Mouse (Mus musculus) CH12.LX (cell line): ENCODE measurements around the gene Phlda3. TPM values are rescaled to one million over a fixed set of nuclear protein-coding genes. Genes with fewer than 3 reads are reported as not detected.

Experiments used
- DNase-seq: peaks from one replicate; pipeline ENCODE4 v3.0.0-alpha.2; 2013; ENCODE audit errors: extremely low read depth
- H3K27ac ChIP-seq: 2 replicates; pipeline ENCODE4 v1.5.1; 2012; ENCODE audit warnings: low read depth, mild to moderate bottlenecking, control low read depth, moderate library complexity; ENCODE audit not compliant: insufficient read depth
- H3K27me3 ChIP-seq: replicated peaks from 2 replicates; pipeline ENCODE3; 2012; ENCODE audit warnings: inconsistent platforms
- H3K36me3 ChIP-seq, 2 experiments: replicated peaks in 1 of 2; 2 replicates each; pipeline versions ENCODE3 to v1.6.1; 2012; ENCODE audit warnings: inconsistent platforms in 1 of 2, low read length in 1 of 2, mild to moderate bottlenecking in 1 of 2, mixed read lengths in 1 of 2, moderate library complexity in 1 of 2; ENCODE audit not compliant: control insufficient read depth in 1 of 2, insufficient read depth in 1 of 2
- H3K4me1 ChIP-seq, 2 experiments: 2 replicates each; pipeline ENCODE4 v1.6.1; 2012; ENCODE audit warnings: inconsistent platforms in 1 of 2, moderate library complexity in 1 of 2; ENCODE audit not compliant: insufficient read depth in 2 of 2, control insufficient read depth in 1 of 2
- H3K4me2 ChIP-seq: 2 replicates; pipeline ENCODE4 v1.6.1; 2012; ENCODE audit warnings: low read depth, mild to moderate bottlenecking, control low read depth; ENCODE audit not compliant: poor library complexity, insufficient read depth, severe bottlenecking
- H3K4me3 ChIP-seq, 3 experiments: fragments of 150-350 bp in 1 of 3; sonication (generic) in 1 of 3; replicated peaks in 1 of 3; 2 replicates each; pipeline versions ENCODE3 to v1.5.1; 2011 to 2012; ENCODE audit warnings: low read depth in 2 of 3, low read length in 2 of 3, mild to moderate bottlenecking in 2 of 3, moderate library complexity in 2 of 3, control low read depth in 1 of 3, improper control_type of control experiment in 1 of 3, inconsistent platforms in 1 of 3, mixed read lengths in 1 of 3; ENCODE audit not compliant: poor library complexity in 1 of 3
- H3K79me2 ChIP-seq: replicated peaks from 2 replicates; pipeline ENCODE4 v1.6.1; 2012; ENCODE audit warnings: mild to moderate bottlenecking, moderate library complexity; ENCODE audit not compliant: control insufficient read depth, poor library complexity, insufficient read depth, severe bottlenecking; ENCODE audit errors: extremely low read depth
- H3K9ac ChIP-seq: 2 replicates; pipeline ENCODE4 v1.6.1; 2012; ENCODE audit warnings: low read depth, mild to moderate bottlenecking, control low read depth, moderate library complexity; ENCODE audit not compliant: insufficient read depth
- H3K9me3 ChIP-seq: replicated peaks from 2 replicates; pipeline ENCODE3; 2012; ENCODE audit warnings: low read length, inconsistent platforms, mixed read lengths
- CHD1 ChIP-seq: IDR thresholded peaks from 2 replicates; pipeline ENCODE4 v1.6.1; 2012; ENCODE audit warnings: low read depth, low read length, improper control_type of control experiment, inconsistent platforms
- CHD2 ChIP-seq: IDR thresholded peaks from 2 replicates; pipeline ENCODE4 v1.6.1; 2011; ENCODE audit warnings: low read length, improper control_type of control experiment
- ELF1 ChIP-seq: IDR thresholded peaks from 2 replicates; pipeline ENCODE4 v1.6.1; 2014; ENCODE audit warnings: low read depth, mild to moderate bottlenecking, inconsistent platforms, low read length, improper control_type of control experiment
- EP300 ChIP-seq: IDR thresholded peaks from 2 replicates; pipeline ENCODE4 v1.6.1; 2011; ENCODE audit warnings: low read length, improper control_type of control experiment
- ETS1 ChIP-seq: conservative IDR thresholded peaks from 2 replicates; pipeline ENCODE4 v1.6.1; 2012; ENCODE audit warnings: low read depth, mild to moderate bottlenecking, inconsistent platforms, low read length, improper control_type of control experiment, moderate library complexity
- IRF4 ChIP-seq: IDR thresholded peaks from 2 replicates; pipeline ENCODE4 v1.6.1; 2014; ENCODE audit warnings: low read depth, mild to moderate bottlenecking, inconsistent platforms, low read length, improper control_type of control experiment
- KAT2A ChIP-seq: IDR thresholded peaks from 2 replicates; pipeline ENCODE4 v1.6.1; 2012; ENCODE audit warnings: low read length, improper control_type of control experiment, inconsistent platforms; ENCODE audit not compliant: insufficient replicate concordance
- MAX ChIP-seq: IDR thresholded peaks from 2 replicates; pipeline ENCODE4 v1.6.1; 2011; ENCODE audit warnings: low read length, improper control_type of control experiment
- MEF2A ChIP-seq: IDR thresholded peaks from 2 replicates; pipeline ENCODE4 v1.6.1; 2014; ENCODE audit warnings: low read depth, mild to moderate bottlenecking, inconsistent platforms, low read length, improper control_type of control experiment, borderline replicate concordance
- NELFE ChIP-seq: IDR thresholded peaks from 2 replicates; pipeline ENCODE4 v1.6.1; 2011; ENCODE audit warnings: low read depth, low read length, improper control_type of control experiment
- NRF1 ChIP-seq: IDR thresholded peaks from 2 replicates; pipeline ENCODE4 v1.6.1; 2014; ENCODE audit warnings: low read depth, mild to moderate bottlenecking, inconsistent platforms, low read length, improper control_type of control experiment, moderate library complexity
- POLR2A ChIP-seq: IDR thresholded peaks from 2 replicates; pipeline ENCODE4 v1.6.1; 2011; ENCODE audit warnings: low read depth, mild to moderate bottlenecking, improper control_type of control experiment, low read length
- POLR2AphosphoS2 ChIP-seq: IDR thresholded peaks from 2 replicates; pipeline ENCODE4 v1.6.1; 2011; ENCODE audit warnings: low read depth, low read length, improper control_type of control experiment
- RCOR1 ChIP-seq: conservative IDR thresholded peaks from 2 replicates; pipeline ENCODE4 v1.6.1; 2012; ENCODE audit warnings: low read depth, mild to moderate bottlenecking, inconsistent platforms, low read length, improper control_type of control experiment
- SMC3 ChIP-seq: IDR thresholded peaks from 2 replicates; pipeline ENCODE4 v1.6.1; 2011; ENCODE audit warnings: low read depth, low read length, improper control_type of control experiment
- TBP ChIP-seq: conservative IDR thresholded peaks from 2 replicates; pipeline ENCODE4 v1.6.1; 2011; ENCODE audit warnings: low read depth, low read length, improper control_type of control experiment
- TCF12 ChIP-seq: IDR thresholded peaks from 2 replicates; pipeline ENCODE4 v1.6.1; 2014; ENCODE audit warnings: low read depth, mild to moderate bottlenecking, inconsistent platforms, low read length, improper control_type of control experiment
- UBTF ChIP-seq: IDR thresholded peaks from 2 replicates; pipeline ENCODE4 v1.6.1; 2012; ENCODE audit warnings: low read depth, mild to moderate bottlenecking, inconsistent platforms, low read length, improper control_type of control experiment, moderate library complexity
- USF2 ChIP-seq: conservative IDR thresholded peaks from 2 replicates; pipeline ENCODE4 v1.6.1; 2011; ENCODE audit warnings: low read depth, low read length, improper control_type of control experiment
- dilution Hi-C: fragments of 300-500 bp; cut with MboI; formaldehyde crosslinking; loops from 2 replicates; pipeline ENCODE4 v1.14.3; 2020; ENCODE audit warnings: low sequenced_read_pairs; ENCODE audit not compliant: extremely low pct_unique_long_range_greater_than_20kb, extremely low pct_ligation_motif_present
- in situ Hi-C: fragments of 300-500 bp; cut with MboI; formaldehyde crosslinking; loops from 3 replicates; pipeline ENCODE4 v1.14.3; 2019; ENCODE audit warnings: low sequenced_read_pairs, low pct_ligation_motif_present, low pct_unique_long_range_greater_than_20kb, mixed read lengths
- polyA plus RNA-seq: library from polyadenylated mRNA; unstranded; fragments of >175 nt; gene quantifications from 2 replicates; pipeline ENCODE4 v1.2.1, GENCODE M21; 2012; ENCODE audit warnings: low read depth; ENCODE audit not compliant: insufficient read length
- total RNA-seq, 2 experiments: library from RNA; depleted of rRNA; stranded (reverse); fragments of 300-350 nt in 1 of 2; fragments of >200 nt in 1 of 2; gene quantifications; 2 replicates each; pipeline ENCODE4 v1.2.3; 2012 to 2014

The Phlda3 gene
- total and polyA plus RNA-seq, 3 experiments = 37.5 to 98.1 (median 49.5) TPM

DNA sequence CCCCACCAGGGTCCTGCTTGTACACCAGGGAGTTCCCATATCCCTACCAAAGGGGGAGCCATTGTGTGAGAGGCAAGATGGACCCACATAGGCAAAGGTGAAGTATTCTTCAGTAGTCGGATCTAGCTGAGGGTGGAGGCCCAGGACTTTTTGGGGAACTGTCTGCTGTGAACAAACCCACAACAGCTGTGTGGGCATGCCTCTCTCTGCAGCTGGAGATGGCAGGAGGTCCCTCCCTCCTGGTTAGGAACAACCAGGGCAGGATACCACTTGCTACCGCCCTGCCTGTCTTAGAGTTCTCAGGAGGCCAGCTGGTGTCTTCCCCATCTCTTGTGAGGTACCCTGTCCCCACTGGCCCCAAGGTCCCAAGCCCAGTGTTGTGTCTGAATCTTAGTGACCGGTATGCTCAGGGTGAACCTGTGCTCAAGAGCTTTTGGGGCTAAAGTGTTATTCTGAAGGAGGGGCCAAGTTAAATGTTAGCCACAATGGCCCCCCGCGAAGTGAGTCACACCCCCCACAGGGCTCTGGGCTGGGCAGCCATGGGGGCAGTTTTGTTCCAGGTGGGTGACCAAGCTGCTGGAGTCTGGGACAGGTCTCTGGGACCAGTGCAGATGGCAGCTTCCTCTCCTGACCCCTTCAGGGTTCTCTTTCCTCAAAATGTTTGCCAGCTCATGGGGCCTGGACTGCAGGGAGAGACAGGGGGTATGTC lies 47.9 kb downstream of the Phlda3 start:
- in situ Hi-C loops = no loop called here
- Histone ChIP-seq H3K9me3 (peaks cover 7% of the 10 kb centered on the region), H3K4me2 (no peak overlapping the region), H3K27ac (no peak overlapping the region), H3K27me3 (peaks cover 5% of the 10 kb centered on the region), H3K79me2 (no peaks in the 10 kb centered on the region), H3K9ac (no peak overlapping the region), H3K36me3 (no peaks in the 10 kb centered on the region), H3K4me3 (no peak overlapping the region), H3K4me1 (peaks cover 13 to 53% of the 10 kb centered on the region in 2 experiments)
- TF ChIP-seq RCOR1 (no peak), TCF12 (peak; percentile 12; the same call in 1 of the 2 replicates), EP300 (no peak), UBTF (no peak), ETS1 (peak; percentile 43), ELF1 (no peak), POLR2AphosphoS2 (no peak), NELFE (no peak), SMC3 (no peak), NRF1 (no peak), MEF2A (no peak), KAT2A (no peak), POLR2A (no peak), CHD2 (no peak), USF2 (no peak)
- peak; percentile 41 for DNase-seq
- dilution Hi-C loops = no loop called here

DNA sequence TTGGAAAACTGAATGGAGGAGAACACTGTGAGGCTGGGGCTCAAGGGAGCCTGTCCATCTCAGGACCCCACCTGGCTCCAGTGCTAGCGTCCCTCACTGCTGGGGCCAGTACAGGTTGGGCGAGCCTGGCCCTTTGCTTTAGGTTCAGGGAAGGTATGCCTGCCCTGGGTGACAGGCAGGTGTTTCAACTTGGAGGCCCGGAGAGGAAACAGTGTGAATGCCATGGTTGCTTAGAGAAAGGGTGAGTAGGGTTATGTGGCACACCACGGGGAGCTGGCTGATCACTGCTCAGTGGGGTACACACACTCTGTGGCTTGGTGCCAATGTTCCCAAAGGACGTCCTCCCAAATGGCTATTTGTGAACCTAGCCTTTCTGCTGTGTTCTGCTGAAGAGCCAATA lies 48.6 kb downstream of the Phlda3 start:
- H3K4me1 ChIP-seq = peaks cover 13 to 53% of the 10 kb centered on the region in 2 experiments
- dilution Hi-C loops = no loop called here
- in situ Hi-C loops = no loop called here

More for the DNA sequence above, 48.6 kb downstream of the Phlda3 start:
- no peaks in the 10 kb centered on the region for H3K36me3 ChIP-seq
- no peak for TF ChIP-seq ETS1
- no peak for TF ChIP-seq IRF4
- TF ChIP-seq POLR2AphosphoS2 = no peak
- TF ChIP-seq MAX = no peak
- TF ChIP-seq CHD1 = no peak
- TF ChIP-seq TCF12 = no peak
- no peak for TF ChIP-seq TBP
- H3K27me3 ChIP-seq = peaks cover 3% of the 10 kb centered on the region
- H3K27ac ChIP-seq = no peak overlapping the region
- H3K9me3 ChIP-seq = peaks cover 9% of the 10 kb centered on the region
- no peak overlapping the region for H3K4me2 ChIP-seq
- H3K79me2 ChIP-seq = no peaks in the 10 kb centered on the region
- H3K4me3 ChIP-seq = no peak overlapping the region
- no peak for DNase-seq
- no peak overlapping the region for H3K9ac ChIP-seq
